Mouse (Mus musculus): ENCODE results near the gene Dach1.

The Dach1 gene

DNA sequence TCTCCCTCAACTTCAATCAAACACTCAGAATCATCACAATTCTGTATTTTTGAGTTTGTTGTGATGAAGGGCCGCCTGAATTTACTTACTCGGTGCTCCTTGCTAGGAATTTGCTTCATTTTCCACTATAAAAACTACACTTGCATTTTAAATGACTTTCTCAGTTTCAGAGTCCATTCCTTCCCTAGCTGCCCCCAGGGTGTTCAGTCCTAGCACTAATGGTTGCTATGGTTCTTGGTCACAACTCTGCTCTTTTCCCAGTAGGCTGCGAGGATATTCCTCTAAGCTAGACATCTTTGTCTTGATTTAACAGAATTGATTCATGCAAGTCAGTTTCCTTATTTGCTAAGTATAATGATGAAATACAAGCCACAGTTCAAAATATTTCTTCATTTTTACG is 319.1 kb downstream of the Dach1 start:
- DNase-seq (ENCODE audit: low spot score in 2 of 2): no peak

DNA sequence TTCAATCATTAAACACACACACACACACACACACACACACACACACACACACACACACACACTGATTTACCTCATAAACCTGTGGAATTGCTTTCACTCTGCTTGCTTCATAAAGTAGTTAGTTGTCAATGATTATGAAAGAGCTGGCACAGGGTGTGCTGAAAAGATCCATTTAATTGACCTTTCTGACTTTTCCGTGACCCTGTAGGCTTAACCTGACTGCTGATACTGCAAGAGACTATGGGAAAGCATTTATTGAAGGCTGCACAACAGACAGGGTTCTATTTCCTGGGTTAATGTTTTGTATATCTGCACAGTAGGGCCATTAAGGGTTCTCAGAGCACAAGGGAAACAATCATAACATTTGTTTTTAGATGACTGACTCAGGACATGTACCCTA is 321.9 kb downstream of the Dach1 start:
- DNase-seq (ENCODE audit: low spot score in 2 of 2): no peak

GRCm38 (mm10) chr14:97839275-97839674 is 330.3 kb downstream of the Dach1 start:
- no peak for DNase-seq (ENCODE audit: low spot score in 2 of 2)

DNA sequence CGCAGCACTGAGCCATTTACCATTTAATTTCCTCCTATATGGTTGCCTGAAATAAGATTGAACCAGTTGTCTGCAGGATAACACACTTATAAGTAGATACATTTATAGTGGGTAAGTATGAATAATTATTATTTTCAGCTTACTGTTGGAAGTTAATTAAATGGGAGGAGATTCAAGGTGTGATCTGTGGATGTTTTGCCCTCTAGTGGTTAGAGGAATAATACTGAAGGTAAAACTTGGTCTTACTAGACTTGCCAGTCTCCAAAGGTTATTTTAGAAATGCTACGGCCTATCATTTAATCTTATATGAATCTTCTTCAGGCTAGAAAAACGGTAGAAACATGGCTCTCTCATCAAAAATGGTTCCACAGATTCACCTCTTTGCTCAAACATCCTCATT is 339.7 kb downstream of the Dach1 start:
- DNase-seq (ENCODE audit: low spot score in 2 of 2): no peak

DNA sequence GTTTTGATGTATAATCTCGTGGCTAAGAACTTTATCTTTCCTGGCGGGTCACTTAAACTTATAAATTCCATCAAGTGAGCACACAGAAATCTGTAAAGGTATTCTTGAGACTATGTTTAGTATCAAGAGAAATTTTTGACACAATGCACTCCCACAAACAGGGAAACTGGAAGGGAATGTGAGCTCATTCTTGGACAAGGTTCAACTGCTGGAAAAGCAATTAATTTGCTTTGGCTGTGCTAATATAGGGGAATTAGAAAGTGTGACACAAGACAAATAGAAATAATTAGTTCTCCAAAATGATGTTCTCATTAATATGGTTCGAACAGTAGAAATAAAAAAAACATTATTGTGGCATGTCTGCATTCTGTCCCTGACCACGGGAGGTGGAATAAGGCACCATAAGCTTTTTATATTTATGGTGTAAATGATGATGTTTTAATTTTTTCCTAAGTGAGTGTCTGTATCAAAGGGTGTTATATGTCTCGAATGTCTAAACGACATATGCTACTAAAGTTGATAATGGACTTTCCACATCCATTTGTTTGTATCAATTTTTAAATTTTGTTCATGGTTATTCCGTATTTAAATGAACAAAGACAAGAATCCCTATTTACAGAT is 354.9 kb downstream of the Dach1 start:
- no peak for DNase-seq (ENCODE audit: low spot score in 2 of 2)

DNA sequence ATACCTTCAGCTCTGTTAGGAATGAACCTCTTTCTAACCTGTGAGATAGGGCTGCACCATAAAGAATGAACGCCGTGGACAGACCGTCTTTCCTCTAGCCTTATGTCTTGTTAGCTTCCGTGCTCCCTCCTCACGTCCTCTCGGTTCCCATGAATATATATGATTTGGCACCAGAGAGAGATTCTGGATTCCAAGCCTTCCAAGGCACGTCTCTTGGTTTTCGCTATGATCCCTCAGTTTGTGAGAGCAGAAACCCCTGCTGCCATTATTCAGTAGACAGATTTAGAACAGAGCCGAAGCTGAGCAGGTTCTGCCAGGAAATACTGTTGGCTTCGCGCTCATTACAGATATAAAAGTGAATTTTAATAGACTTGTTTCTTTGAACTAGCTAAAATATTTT is 356.0 kb downstream of the Dach1 start:
- DNase-seq (ENCODE audit: low spot score in 2 of 2): no peak

DNA sequence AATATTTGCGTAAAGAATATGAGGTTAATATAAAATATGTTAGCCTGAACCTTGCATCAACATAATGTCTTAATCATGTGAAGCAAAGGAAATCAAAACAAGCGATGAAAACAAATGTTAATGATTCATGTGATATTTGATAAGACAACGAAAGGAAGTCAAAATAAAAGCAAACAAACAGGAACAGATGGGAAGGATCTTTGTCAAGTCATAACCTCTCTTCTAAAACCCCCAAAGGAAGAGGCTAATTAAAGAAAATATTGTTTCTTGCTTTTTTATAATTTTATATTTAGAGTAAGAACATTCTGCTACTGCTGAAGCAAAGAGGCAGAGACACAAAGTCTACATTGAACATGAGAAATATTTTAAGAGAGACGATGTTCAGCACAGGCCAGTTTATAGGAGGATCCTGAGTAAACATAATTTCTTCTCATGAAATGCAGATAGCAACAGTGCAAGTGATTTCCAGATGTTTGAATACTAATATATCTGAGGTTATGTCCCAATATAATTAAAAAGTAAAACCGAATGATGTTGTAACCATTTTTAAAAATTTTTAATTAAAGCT is 374.1 kb downstream of the Dach1 start:
- no peak for DNase-seq (ENCODE audit: low spot score in 2 of 2)

DNA sequence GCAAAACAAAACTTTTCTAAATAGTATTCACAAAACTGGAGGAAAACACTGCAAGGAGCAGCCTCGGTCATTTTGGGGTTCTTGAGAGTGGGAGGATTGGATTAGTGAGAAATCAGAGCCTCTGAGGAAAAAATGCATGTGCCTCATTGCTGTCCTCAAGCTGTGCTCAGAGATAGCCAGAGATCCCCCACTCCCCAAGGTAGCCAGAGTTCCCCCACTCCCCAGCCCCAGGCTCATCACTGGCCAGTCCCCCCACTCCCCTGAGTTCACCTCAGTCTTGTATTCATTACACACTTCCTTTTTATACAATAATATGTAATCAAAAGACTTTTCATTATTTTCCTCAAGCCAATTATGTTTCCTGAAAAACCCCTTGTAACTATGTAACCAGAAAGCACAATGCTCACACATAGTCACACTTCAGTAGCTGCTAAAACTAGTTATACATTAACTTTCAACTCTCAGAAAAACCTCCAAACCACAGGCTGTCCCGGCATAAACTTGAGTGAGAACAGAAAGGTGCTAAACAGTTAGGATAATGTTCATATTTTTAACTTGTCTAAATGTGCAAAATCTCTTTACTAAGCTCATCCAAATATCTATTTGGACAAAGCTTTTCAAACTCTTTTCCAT is 395.3 kb downstream of the Dach1 start:
- no peak for DNase-seq (ENCODE audit: low spot score in 2 of 2)

GRCm38 (mm10) chr14:97754400-97754799 is 415.2 kb downstream of the Dach1 start:
- DNase-seq (ENCODE audit: low spot score in 2 of 2): no peak

DNA sequence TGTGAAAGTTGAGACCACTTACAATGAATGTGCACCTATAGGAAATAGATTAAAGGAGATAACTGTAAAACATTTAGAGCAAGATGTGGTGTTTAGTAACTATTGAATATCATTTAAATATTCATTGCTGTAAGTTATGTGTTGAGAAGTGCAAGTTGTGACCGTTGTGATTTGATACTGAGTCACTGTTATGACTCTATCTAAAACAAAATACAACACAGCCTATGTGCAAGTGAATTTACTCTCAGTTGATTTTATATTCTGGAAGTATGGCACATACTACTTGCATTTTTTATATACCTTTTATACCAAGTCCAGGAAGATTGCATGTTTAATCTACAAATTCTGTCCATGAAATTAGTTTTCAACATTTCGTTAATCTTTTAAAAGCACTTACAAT is 415.6 kb downstream of the Dach1 start:
- no peak for DNase-seq (ENCODE audit: low spot score in 2 of 2)

GRCm38 (mm10) chr14:97743252-97743651 is 426.3 kb downstream of the Dach1 start:
- no peak for DNase-seq (ENCODE audit: low spot score in 2 of 2)

GRCm38 (mm10) chr14:97742785-97743184 is 426.8 kb downstream of the Dach1 start:
- no peak for DNase-seq (ENCODE audit: low spot score in 2 of 2)
